Mouse (Mus musculus): ENCODE measurements at regions not wholly inside any gene's neighbourhood (a gene's known extent, or its start where the extent isn't known, plus 50 kb on each side); places are given as distances from the start of the nearest gene placed in this dataset.
"Not testable (repeated sequence)": the region's sequence is repeated elsewhere in the genome, so short reads cannot be mapped to it uniquely, and the experiment has no call there.

GRCm38 (mm10) chr6:140228741-140229140 is 187.5 kb upstream of the Plcz1 start:
- H3K27me3 ChIP-seq (ENCODE audit: control insufficient read depth, insufficient read depth, low read length), result no peaks in the 10 kb centered on the region
- 83% methylated on average over 7 of the region's 7 CpGs for WGBS
- H3K27ac ChIP-seq (ENCODE audit: low read depth, low read length), result no peak overlapping the region
- no peaks in the 10 kb centered on the region for H3K9me3 ChIP-seq (ENCODE audit: control insufficient read depth, low read length)
- no peaks in the 10 kb centered on the region for H3K4me1 ChIP-seq (ENCODE audit: control insufficient read depth, insufficient read depth, low read length)
- no peak overlapping the region for H3K9ac ChIP-seq (ENCODE audit: low read length)
- DNase-seq (ENCODE audit: low spot score) (no peak), ATAC-seq (ENCODE audit: insufficient read depth, low FRiP score, low TSS enrichment) (no peak)
- no peak overlapping the region for H3K4me3 ChIP-seq (ENCODE audit: low read depth, low read length)
- H3K4me2 ChIP-seq (ENCODE audit: low read depth), result no peak overlapping the region
- H3K36me3 ChIP-seq (ENCODE audit: control insufficient read depth, insufficient read depth, low read length), result no peaks in the 10 kb centered on the region

GRCm38 (mm10) chr6:140222534-140223324 is 181.5 kb upstream of the Plcz1 start:
- ATAC-seq (ENCODE audit: insufficient read depth, low FRiP score, low TSS enrichment), result no peak
- no peaks in the 10 kb centered on the region for H3K9me3 ChIP-seq (ENCODE audit: control insufficient read depth, low read length)
- no peaks in the 10 kb centered on the region for H3K4me1 ChIP-seq (ENCODE audit: control insufficient read depth, insufficient read depth, low read length)
- H3K36me3 ChIP-seq (ENCODE audit: control insufficient read depth, insufficient read depth, low read length), result no peaks in the 10 kb centered on the region
- no peak overlapping the region for H3K4me3 ChIP-seq (ENCODE audit: low read depth, low read length)
- H3K9ac ChIP-seq (ENCODE audit: low read length), result no peak overlapping the region
- H3K27me3 ChIP-seq (ENCODE audit: control insufficient read depth, insufficient read depth, low read length), result no peaks in the 10 kb centered on the region
- H3K27ac ChIP-seq (ENCODE audit: low read depth, low read length), result no peak overlapping the region
- 90% methylated on average over 1 of the region's 1 CpGs for WGBS
- no peak for DNase-seq (ENCODE audit: low spot score)
- H3K4me2 ChIP-seq (ENCODE audit: low read depth), result no peak overlapping the region

DNA sequence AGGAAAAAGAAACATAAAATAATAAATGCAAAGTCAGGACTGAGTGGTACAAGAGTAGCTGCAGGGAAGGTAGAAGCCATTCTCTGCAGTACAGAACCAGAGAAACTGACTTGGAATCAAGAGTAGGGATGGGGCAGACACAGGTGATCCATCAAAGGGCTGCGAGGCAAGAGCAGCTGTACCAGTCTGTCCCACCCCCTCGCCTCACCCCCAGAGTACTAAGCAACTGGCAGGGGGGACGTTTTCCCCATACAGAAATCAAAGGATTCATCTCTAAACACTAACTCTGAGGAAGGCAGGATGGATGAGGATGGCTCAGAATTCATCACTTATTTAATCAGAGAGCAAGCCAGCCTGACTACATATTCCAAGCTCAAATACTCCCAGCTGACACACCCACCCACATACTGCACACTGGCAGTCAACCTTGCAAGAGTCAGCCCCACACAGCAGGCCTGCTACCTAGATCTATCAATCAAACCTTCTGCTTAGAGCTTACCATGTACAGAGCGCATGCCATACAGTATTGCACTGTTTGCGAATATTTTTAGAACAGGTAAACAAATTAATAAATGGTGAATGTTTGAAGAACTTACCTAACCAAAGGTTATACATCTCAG is 180.5 kb upstream of the Plcz1 start:
- DNase-seq (ENCODE audit: low spot score) (no peak), ATAC-seq (ENCODE audit: insufficient read depth, low FRiP score, low TSS enrichment) (no peak)
- 68% methylated on average over 5 of the region's 5 CpGs for WGBS
- H3K9ac ChIP-seq (ENCODE audit: low read length), result no peak overlapping the region
- H3K4me1 ChIP-seq (ENCODE audit: control insufficient read depth, insufficient read depth, low read length), result no peaks in the 10 kb centered on the region
- no peak overlapping the region for H3K27ac ChIP-seq (ENCODE audit: low read depth, low read length)
- H3K4me3 ChIP-seq (ENCODE audit: low read depth, low read length), result no peak overlapping the region
- H3K9me3 ChIP-seq (ENCODE audit: control insufficient read depth, low read length), result no peaks in the 10 kb centered on the region
- H3K4me2 ChIP-seq (ENCODE audit: low read depth), result no peak overlapping the region
- H3K27me3 ChIP-seq (ENCODE audit: control insufficient read depth, insufficient read depth, low read length), result no peaks in the 10 kb centered on the region
- no peaks in the 10 kb centered on the region for H3K36me3 ChIP-seq (ENCODE audit: control insufficient read depth, insufficient read depth, low read length)

DNA sequence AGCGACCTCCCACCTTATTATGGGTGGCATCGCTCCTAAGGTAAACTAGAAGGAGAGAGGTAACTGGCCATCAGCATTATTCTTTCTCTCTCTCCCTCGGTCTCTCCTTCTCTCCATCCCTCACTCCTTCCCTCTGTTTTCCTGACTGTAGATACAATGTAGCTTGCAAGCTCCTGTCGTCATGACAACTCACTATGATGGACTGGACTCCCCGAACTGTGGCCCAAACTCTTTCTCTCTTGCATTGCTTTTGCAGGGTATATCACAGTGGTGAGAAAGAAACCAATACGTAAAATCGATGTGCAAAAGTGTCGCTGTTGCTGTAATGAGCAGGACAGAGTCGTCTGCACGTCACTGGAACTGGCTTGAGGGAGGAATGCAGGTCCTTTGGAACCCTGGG is 177.5 kb upstream of the Plcz1 start:
- DNase-seq (ENCODE audit: low spot score), result no peak
- H3K9me3 ChIP-seq (ENCODE audit: control insufficient read depth, low read length), result no peaks in the 10 kb centered on the region
- no peaks in the 10 kb centered on the region for H3K27me3 ChIP-seq (ENCODE audit: control insufficient read depth, insufficient read depth, low read length)
- H3K9ac ChIP-seq (ENCODE audit: low read length), result no peak overlapping the region
- no peaks in the 10 kb centered on the region for H3K36me3 ChIP-seq (ENCODE audit: control insufficient read depth, insufficient read depth, low read length)
- no peak overlapping the region for H3K27ac ChIP-seq (ENCODE audit: low read depth, low read length)
- H3K4me1 ChIP-seq (ENCODE audit: control insufficient read depth, insufficient read depth, low read length), result no peaks in the 10 kb centered on the region
- no peak overlapping the region for H3K4me2 ChIP-seq (ENCODE audit: low read depth)
- 87% methylated on average over 10 of the region's 10 CpGs for WGBS
- H3K4me3 ChIP-seq (ENCODE audit: low read depth, low read length), result no peak overlapping the region
- ATAC-seq (ENCODE audit: insufficient read depth, low FRiP score, low TSS enrichment), result no peak

GRCm38 (mm10) chr6:140212403-140212802 is 171.1 kb upstream of the Plcz1 start:
- H3K4me3 ChIP-seq (ENCODE audit: low read depth, low read length), result no peak overlapping the region
- H3K4me1 ChIP-seq (ENCODE audit: control insufficient read depth, insufficient read depth, low read length), result no peaks in the 10 kb centered on the region
- no peak for ATAC-seq (ENCODE audit: insufficient read depth, low FRiP score, low TSS enrichment)
- H3K9me3 ChIP-seq (ENCODE audit: control insufficient read depth, low read length), result no peaks in the 10 kb centered on the region
- H3K36me3 ChIP-seq (ENCODE audit: control insufficient read depth, insufficient read depth, low read length), result no peaks in the 10 kb centered on the region
- no peak for DNase-seq (ENCODE audit: low spot score)
- H3K4me2 ChIP-seq (ENCODE audit: low read depth), result no peak overlapping the region
- 70% methylated on average over 2 of the region's 2 CpGs for WGBS
- no peak overlapping the region for H3K27ac ChIP-seq (ENCODE audit: low read depth, low read length)
- no peak overlapping the region for H3K9ac ChIP-seq (ENCODE audit: low read length)
- H3K27me3 ChIP-seq (ENCODE audit: control insufficient read depth, insufficient read depth, low read length), result no peaks in the 10 kb centered on the region

GRCm38 (mm10) chr6:140210141-140210540 is 168.9 kb upstream of the Plcz1 start:
- Histone ChIP-seq H3K9ac (ENCODE audit: low read length) (no peak overlapping the region), H3K36me3 (ENCODE audit: control insufficient read depth, insufficient read depth, low read length) (no peaks in the 10 kb centered on the region), H3K4me1 (ENCODE audit: control insufficient read depth, insufficient read depth, low read length) (no peaks in the 10 kb centered on the region), H3K27me3 (ENCODE audit: control insufficient read depth, insufficient read depth, low read length) (no peaks in the 10 kb centered on the region), H3K4me3 (ENCODE audit: low read depth, low read length) (no peak overlapping the region), H3K4me2 (ENCODE audit: low read depth) (no peak overlapping the region), H3K27ac (ENCODE audit: low read depth, low read length) (no peak overlapping the region), H3K9me3 (ENCODE audit: control insufficient read depth, low read length) (no peaks in the 10 kb centered on the region)
- no peak for DNase-seq (ENCODE audit: low spot score)
- 93% methylated on average over 6 of the region's 6 CpGs for WGBS
- ATAC-seq (ENCODE audit: insufficient read depth, low FRiP score, low TSS enrichment), result no peak

- Histone ChIP-seq H3K4me3 (ENCODE audit: low read depth, low read length) (no peak overlapping the region), H3K4me1 (ENCODE audit: control insufficient read depth, insufficient read depth, low read length) (no peaks in the 10 kb centered on the region), H3K27ac (ENCODE audit: low read depth, low read length) (no peak overlapping the region), H3K36me3 (ENCODE audit: control insufficient read depth, insufficient read depth, low read length) (no peaks in the 10 kb centered on the region), H3K27me3 (ENCODE audit: control insufficient read depth, insufficient read depth, low read length) (no peaks in the 10 kb centered on the region), H3K4me2 (ENCODE audit: low read depth) (no peak overlapping the region), H3K9me3 (ENCODE audit: control insufficient read depth, low read length) (no peaks in the 10 kb centered on the region), H3K9ac (ENCODE audit: low read length) (no peak overlapping the region)
- ATAC-seq (ENCODE audit: insufficient read depth, low FRiP score, low TSS enrichment), result no peak
- DNase-seq (ENCODE audit: low spot score), result no peak
- 80% methylated on average over 14 of the region's 14 CpGs for WGBS
Measured at GRCm38 (mm10) chr6:140209083-140209482, 167.8 kb upstream of the Plcz1 start.

DNA sequence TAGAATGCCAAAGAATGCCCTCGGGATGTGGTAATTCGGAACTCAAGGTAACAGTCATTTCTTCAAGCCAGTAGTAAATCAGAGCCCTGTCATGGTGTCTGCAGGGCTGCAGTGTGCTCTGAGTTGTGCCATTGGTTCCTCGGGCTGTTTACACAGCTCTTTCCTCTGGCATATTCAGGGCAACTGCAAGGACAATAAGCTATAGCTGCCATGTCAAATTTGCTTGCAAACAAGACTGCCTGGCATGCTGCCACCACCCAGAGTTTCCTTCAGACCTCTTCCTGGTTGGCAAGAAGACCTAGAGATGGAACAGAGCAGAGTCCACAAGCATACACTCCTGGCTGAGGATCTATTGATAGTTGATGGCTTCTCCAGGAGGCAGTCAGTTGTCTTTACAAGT is 167.1 kb upstream of the Plcz1 start:
- DNase-seq (ENCODE audit: low spot score) (no peak), ATAC-seq (ENCODE audit: insufficient read depth, low FRiP score, low TSS enrichment) (no peak)
- H3K27ac ChIP-seq (ENCODE audit: low read depth, low read length), result no peak overlapping the region
- H3K9me3 ChIP-seq (ENCODE audit: control insufficient read depth, low read length), result no peaks in the 10 kb centered on the region
- no peak overlapping the region for H3K9ac ChIP-seq (ENCODE audit: low read length)
- H3K4me3 ChIP-seq (ENCODE audit: low read depth, low read length), result no peak overlapping the region
- WGBS, result 87% methylated on average over 3 of the region's 3 CpGs
- H3K36me3 ChIP-seq (ENCODE audit: control insufficient read depth, insufficient read depth, low read length), result no peaks in the 10 kb centered on the region
- no peaks in the 10 kb centered on the region for H3K4me1 ChIP-seq (ENCODE audit: control insufficient read depth, insufficient read depth, low read length)
- H3K4me2 ChIP-seq (ENCODE audit: low read depth), result no peak overlapping the region
- H3K27me3 ChIP-seq (ENCODE audit: control insufficient read depth, insufficient read depth, low read length), result no peaks in the 10 kb centered on the region

DNA sequence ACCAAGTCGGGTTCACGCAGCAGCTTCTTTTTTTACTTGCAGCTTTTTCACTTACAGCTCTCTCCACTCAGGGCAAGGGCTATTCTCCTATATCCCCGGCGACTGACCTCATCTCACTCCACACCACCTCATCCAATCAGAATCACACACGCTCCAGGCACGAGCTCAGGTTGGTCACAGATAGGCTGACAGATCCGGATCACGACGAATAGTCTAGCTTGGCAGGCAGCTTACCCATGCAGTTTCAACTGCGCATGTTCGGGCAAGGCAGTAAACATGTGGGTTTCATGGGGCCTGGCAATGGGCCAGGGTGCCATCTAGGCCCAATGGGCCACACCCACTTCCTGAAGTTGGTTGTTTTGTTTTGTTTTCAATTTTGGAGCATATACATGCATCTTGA is 165.4 kb upstream of the Plcz1 start:
- not testable (repeated sequence) for H3K27ac ChIP-seq (ENCODE audit: low read depth, low read length); H3K27me3 ChIP-seq (ENCODE audit: control insufficient read depth, insufficient read depth, low read length); H3K36me3 ChIP-seq (ENCODE audit: control insufficient read depth, insufficient read depth, low read length); ATAC-seq (ENCODE audit: insufficient read depth, low FRiP score, low TSS enrichment); H3K4me3 ChIP-seq (ENCODE audit: low read depth, low read length); H3K9ac ChIP-seq (ENCODE audit: low read length); H3K4me1 ChIP-seq (ENCODE audit: control insufficient read depth, insufficient read depth, low read length); DNase-seq (ENCODE audit: low spot score); H3K4me2 ChIP-seq (ENCODE audit: low read depth); H3K9me3 ChIP-seq (ENCODE audit: control insufficient read depth, low read length)
- WGBS, result 92% methylated on average over 11 of the region's 11 CpGs
